Mouse (Mus musculus) cerebellum, adult 11-12 months (tissue): ENCODE measurements at regions not wholly inside any gene's neighbourhood (a gene's known extent, or its start where the extent isn't known, plus 50 kb on each side); places are given as distances from the start of the nearest gene placed in this dataset.

Experiments used
- DNase-seq: peaks from one replicate; pipeline ENCODE4 v3.0.0; 2022

- DNase-seq = no peak
These were observed 511.9 kb upstream of the Adgra3 start for GRCm38 (mm10) chr5:50570701-50571100.

DNA sequence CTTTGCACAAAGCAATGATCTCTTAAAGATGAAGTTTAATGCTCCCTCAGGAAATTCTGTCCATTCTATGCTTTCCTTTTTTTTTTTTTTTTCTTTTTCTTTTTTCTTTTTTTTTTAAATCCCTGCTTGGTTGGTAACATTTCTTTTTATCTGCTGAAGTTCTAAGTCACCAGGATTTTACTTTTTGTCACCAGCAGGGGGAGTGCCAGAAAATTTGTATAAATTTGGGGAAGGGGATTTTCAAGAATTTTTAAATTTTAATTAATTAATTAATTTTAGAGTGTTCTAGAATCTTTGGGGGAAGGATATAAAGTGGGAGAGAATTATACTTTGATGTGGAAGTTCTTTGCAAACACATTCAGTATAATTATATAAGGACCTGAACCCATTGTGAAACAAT lies 492.3 kb upstream of the Adgra3 start:
- DNase-seq = no peak

GRCm38 (mm10) chr5:50512539-50512938 lies 453.7 kb upstream of the Adgra3 start:
- DNase-seq = no peak

DNA sequence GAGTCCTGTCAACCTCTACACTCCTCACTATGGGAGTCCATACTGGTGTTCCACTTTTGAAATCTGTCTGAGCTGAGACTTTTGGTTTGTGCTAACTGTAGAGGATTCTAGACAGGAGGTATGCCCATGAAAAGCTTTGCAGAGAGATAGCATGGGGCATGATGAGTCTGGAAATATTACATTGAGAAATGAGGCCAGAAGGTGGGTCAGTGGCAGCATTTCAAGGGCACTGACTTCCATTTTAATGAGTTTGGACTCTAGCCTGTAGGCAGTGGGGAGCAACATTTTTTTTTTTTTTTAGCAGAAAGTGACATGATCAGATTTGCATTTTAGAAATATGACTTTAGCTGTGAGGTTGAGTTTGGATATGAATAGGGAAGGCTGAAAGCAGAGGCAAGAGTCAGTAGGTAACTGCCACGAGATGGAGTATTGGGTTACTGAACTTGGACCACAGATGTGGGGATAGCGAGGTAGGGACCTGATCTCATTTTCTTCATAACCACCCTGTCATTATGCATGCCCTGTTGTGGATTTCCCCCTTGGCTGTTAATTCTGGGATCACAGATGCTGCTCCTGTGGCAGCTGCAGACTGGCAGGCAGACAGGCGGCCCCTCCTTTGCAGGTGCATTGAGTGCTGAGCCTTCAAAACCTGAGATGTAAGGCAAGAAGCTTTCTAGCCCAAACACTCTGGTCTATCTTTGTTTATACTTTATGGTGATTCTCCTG lies 451.1 kb upstream of the Adgra3 start:
- no peak for DNase-seq

GRCm38 (mm10) chr5:50490223-50490622 lies 431.4 kb upstream of the Adgra3 start:
- no peak for DNase-seq

DNA sequence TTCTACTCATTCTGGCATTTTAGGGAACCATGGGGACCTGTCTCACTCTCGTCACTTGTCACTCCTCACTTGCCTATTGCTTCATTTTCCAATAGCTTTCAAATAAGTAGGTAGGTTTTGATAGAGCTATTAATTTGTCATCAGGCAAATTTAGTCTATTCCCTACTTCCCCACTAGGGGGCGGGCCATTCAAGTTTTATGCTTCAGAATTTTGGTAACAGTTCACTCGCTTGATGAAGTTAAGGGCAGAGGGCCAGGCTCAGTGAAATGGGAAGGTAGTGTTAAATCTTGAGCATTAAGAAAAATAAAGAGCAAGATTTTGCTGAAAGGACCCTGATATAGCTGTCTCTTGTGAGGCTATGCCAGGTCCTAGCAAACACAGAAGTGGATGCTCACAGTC lies 418.2 kb upstream of the Adgra3 start:
- DNase-seq = peak; percentile 3

DNA sequence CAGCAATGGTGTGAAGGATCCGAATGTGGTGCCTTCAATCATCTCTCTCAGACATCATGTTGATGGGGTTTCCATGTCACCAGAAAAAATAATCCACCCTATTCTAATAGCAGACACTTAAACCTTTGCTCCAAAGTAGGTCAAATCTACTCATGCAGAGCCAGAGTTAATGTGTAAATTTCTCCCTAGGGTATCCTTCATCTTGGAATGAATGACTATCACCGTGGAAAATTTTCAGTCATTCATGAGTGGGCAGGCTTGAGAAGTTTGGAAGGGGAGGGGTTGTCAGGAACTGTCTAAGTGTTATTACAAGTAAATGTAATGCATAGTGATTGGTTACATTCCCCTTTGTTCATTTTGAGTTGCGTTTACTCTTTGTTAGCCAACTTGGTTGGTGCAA lies 402.7 kb upstream of the Adgra3 start:
- no peak for DNase-seq

DNA sequence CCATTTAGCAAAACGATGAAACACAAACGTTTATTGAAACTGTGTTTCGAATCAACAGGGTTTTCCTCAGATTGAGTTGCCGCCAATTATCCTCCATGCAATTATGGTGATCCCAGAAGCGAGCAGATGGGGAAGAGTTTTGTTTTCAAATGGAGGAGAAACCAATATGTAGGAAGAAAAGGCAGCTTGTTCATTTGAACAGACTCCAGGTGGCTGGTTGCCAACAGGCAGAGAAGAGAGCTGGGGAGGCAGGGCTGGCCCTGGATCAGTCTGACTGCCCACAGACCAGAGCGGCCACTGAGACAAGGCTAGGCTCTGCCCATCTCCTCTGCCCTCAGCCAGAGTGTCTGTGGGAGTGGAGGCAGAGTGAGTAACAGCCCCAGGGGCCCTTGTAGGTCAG lies 398.8 kb upstream of the Adgra3 start:
- peak; percentile 72 for DNase-seq

DNA sequence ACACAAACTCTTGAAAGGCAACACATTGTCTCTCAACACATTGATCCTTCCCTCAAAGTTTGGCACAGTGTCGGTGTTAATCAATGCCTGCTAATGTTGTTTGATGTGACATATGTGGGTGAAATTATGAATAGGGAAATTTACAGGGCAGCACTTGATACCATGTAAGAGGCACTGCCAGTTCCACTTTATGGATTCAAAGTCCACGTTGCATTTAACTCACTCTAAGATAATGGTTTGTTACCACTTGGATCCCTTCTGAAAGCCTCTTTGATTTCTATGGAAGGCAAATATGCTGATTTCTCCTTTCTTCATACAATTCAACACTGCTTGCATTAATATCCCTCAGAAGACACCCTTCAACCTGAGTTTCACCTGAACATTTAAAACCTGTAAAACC lies 395.6 kb upstream of the Adgra3 start:
- no peak for DNase-seq

DNA sequence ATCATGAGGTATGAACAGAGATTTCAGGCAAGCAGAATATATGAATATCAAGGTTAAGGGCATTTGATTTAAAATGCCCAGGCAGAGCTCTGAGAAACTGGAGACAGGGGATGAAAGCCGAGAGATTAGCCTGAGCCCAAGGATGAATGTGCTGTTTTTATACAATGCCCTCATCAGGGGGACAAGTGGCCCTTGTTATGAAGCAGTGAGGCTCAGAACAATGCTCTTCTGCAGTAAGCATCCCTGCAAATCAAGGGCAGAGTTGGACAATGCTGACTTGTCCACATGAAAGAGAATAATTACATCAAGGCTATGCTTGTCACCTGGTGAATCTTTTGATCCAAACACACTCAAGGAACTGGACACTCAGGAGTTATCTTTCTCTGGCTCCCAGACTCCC lies 348.1 kb upstream of the Adgra3 start:
- no peak for DNase-seq

DNA sequence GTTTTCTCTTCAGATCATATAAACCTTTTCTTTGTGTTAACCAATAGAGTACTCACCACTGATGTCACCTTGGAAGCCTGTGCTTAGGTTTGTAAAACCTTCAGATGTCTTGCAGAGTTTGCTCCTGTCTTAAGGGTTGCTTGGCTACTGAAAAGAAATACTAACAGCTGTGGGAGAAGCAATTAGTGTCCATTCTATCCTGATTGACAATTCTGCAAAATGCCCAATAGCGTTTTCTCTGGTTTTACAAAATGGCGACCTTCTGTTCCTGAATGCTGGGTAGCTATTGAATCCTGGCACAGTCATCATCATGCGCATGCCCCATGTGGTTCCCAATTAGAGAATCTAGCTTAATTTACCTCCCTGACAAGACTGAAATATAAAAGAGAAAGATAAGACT lies 347.7 kb upstream of the Adgra3 start:
- no peak for DNase-seq
